Mouse (Mus musculus): ENCODE data around the gene Foxi1. TPM values are rescaled to one million over a fixed set of nuclear protein-coding genes. Genes with fewer than 3 reads are reported as not detected.

The Foxi1 gene
- total and polyA plus RNA-seq, 3 experiments = not detected

DNA sequence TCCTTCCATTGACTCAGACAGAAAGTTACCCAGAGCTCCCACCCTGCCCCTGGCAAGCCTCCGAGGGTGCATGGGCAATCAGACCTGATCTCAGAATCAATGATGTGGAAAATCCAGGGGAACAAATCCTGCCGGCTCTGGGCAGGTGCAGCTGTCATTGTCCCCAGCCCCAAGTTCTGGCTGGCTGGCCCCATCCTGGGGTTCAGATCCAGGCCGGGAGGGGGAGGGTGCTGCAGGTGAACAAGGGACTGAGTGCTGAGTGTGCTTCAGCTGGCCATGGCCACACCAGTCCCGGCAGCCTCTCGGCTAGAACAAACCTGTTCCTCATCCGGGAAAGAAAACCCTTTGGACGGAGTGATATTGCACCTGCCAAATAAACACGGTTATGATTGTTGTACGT, 49.0 kb downstream of the Foxi1 start:
- TF ChIP-seq ZMIZ1 (IDR thresholded peaks at IDR 0.05; ENCODE audit: low read depth, low read length) (no peak), MEF2A (IDR thresholded peaks at IDR 0.05; ENCODE audit: extremely low read depth, insufficient replicate concordance, low read depth, low read length, poor library complexity, severe bottlenecking) (no peak), POLR2A (IDR thresholded peaks at IDR 0.05; ENCODE audit: control insufficient read depth in 1 of 2, insufficient read depth in 1 of 2, low read depth in 1 of 2, low read length in 2 of 2, poor library complexity in 1 of 2) (no peak), GABPA (IDR thresholded peaks at IDR 0.05; ENCODE audit: low read depth, low read length) (no peak), JUND (IDR thresholded peaks at IDR 0.05; ENCODE audit: low read depth, low read length) (no peak), NRF1 (IDR thresholded peaks at IDR 0.05; ENCODE audit: insufficient read depth, low read depth, low read length, poor library complexity, severe bottlenecking) (no peak), KAT2A (conservative IDR thresholded peaks at IDR 0.05; ENCODE audit: low read depth, low read length) (no peak), SMC3 (IDR thresholded peaks at IDR 0.05; ENCODE audit: low read depth, low read length) (no peak), ZKSCAN1 (IDR thresholded peaks at IDR 0.05; ENCODE audit: low read depth, low read length) (no peak), ETS1 (IDR thresholded peaks at IDR 0.05; ENCODE audit: low read depth, low read length) (no peak), ZNF384 (IDR thresholded peaks at IDR 0.05; ENCODE audit: low read depth, low read length) (no peak), USF1 (IDR thresholded peaks at IDR 0.05; ENCODE audit: low read depth, low read length) (no peak), MAFK (IDR thresholded peaks at IDR 0.05; ENCODE audit: borderline replicate concordance, low read depth, low read length) (no peak), BHLHE40 (IDR thresholded peaks at IDR 0.05; ENCODE audit: borderline replicate concordance, low read depth, low read length) (no peak), POLR2AphosphoS2 (IDR thresholded peaks at IDR 0.05; ENCODE audit: low read length) (no peak)
- H3K4me1 ChIP-seq (ENCODE audit: control insufficient read depth in 1 of 2, insufficient read depth in 2 of 2, low read length in 2 of 2) = no peaks in the 10 kb centered on the region
- H3K36me3 ChIP-seq (ENCODE audit: control insufficient read depth in 1 of 2, insufficient read depth in 2 of 2, low read length in 2 of 2) = no peaks in the 10 kb centered on the region
- no peak overlapping the region for H3K27ac ChIP-seq (ENCODE audit: control insufficient read depth, low read depth, low read length)
- H3K27me3 ChIP-seq (ENCODE audit: control insufficient read depth in 1 of 2, insufficient read depth in 2 of 2, low read length in 2 of 2) = peaks cover 33 to 45% of the 10 kb centered on the region in 2 experiments
- H3K79me2 ChIP-seq (ENCODE audit: control insufficient read depth, insufficient read depth, low read length, poor library complexity) = no peaks in the 10 kb centered on the region
- no peak overlapping the region for H3K9ac ChIP-seq (ENCODE audit: control insufficient read depth, low read depth, low read length, poor library complexity, severe bottlenecking)
- H3K4me3 ChIP-seq (ENCODE audit: control insufficient read depth in 1 of 2, insufficient read depth in 1 of 2, low read depth in 2 of 2, low read length in 2 of 2) = no peak overlapping the region
- no peaks in the 10 kb centered on the region for H3K9me3 ChIP-seq (replicated peaks; ENCODE audit: insufficient read depth, low read length)
- DNase-seq (ENCODE audit: low read depth, low spot score) = no peak

DNA sequence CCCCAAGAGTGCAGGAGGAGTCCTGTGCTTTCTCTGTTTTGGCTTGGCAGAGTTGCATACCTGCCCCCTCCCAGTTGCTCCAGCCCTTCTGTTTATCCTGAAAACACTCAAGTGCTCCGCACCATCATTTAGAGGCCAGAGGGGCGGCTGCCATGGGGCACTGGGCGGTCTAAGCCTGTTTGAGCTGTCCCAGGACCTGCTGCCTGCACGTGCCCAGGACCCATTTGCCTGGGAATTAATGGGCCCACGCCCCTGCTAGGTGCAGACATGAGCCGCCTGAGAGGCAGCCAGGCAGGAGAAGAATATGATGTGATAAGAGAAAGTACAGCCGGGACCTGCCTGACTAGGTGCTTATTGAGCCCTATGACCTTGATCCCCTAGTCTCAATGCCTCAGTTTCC, 52.7 kb downstream of the Foxi1 start:
- DNase-seq (ENCODE audit: low read depth, low spot score) = no peak
- TF ChIP-seq MYB (IDR thresholded peaks at IDR 0.05; ENCODE audit: low read depth, low read length) = no peak
- no peak for TF ChIP-seq USF2 (IDR thresholded peaks at IDR 0.05; ENCODE audit: borderline replicate concordance in 1 of 2, insufficient read depth in 1 of 2, low read depth in 1 of 2, low read length in 2 of 2)
- no peak for TF ChIP-seq ZMIZ1 (IDR thresholded peaks at IDR 0.05; ENCODE audit: low read depth, low read length)
- no peak for TF ChIP-seq SIN3A (IDR thresholded peaks at IDR 0.05; ENCODE audit: low read length)
- TF ChIP-seq ZNF384 (IDR thresholded peaks at IDR 0.05; ENCODE audit: low read depth, low read length) = no peak
- TF ChIP-seq RCOR1 (IDR thresholded peaks at IDR 0.05; ENCODE audit: low read depth, low read length) = no peak
- no peak for TF ChIP-seq MEF2A (IDR thresholded peaks at IDR 0.05; ENCODE audit: extremely low read depth, insufficient replicate concordance, low read depth, low read length, poor library complexity, severe bottlenecking)
- no peak for TF ChIP-seq MXI1 (IDR thresholded peaks at IDR 0.05; ENCODE audit: low read depth, low read length)
- TF ChIP-seq TCF12 (IDR thresholded peaks at IDR 0.05; ENCODE audit: low read depth, low read length) = no peak
- TF ChIP-seq ETS1 (IDR thresholded peaks at IDR 0.05; ENCODE audit: low read depth, low read length) = no peak
- TF ChIP-seq BHLHE40 (IDR thresholded peaks at IDR 0.05; ENCODE audit: borderline replicate concordance, low read depth, low read length) = no peak
- no peak for TF ChIP-seq POLR2A (IDR thresholded peaks at IDR 0.05; ENCODE audit: control insufficient read depth in 1 of 2, insufficient read depth in 1 of 2, low read depth in 1 of 2, low read length in 2 of 2, poor library complexity in 1 of 2)
- no peak for TF ChIP-seq RAD21 (IDR thresholded peaks at IDR 0.05; ENCODE audit: low read depth, low read length)
- TF ChIP-seq NELFE (IDR thresholded peaks at IDR 0.05; ENCODE audit: low read depth, low read length) = no peak
- no peak for TF ChIP-seq GATA1 (IDR thresholded peaks at IDR 0.05; ENCODE audit: low read depth, low read length)
- no peak for TF ChIP-seq MAZ (IDR thresholded peaks at IDR 0.05; ENCODE audit: low read depth, low read length)
- no peak for TF ChIP-seq EP300 (IDR thresholded peaks at IDR 0.05; ENCODE audit: low read depth in 1 of 2, low read length in 2 of 2)
- no peak for TF ChIP-seq MAFK (IDR thresholded peaks at IDR 0.05; ENCODE audit: borderline replicate concordance, low read depth, low read length)
- no peak overlapping the region for H3K4me3 ChIP-seq (ENCODE audit: control insufficient read depth in 1 of 2, insufficient read depth in 1 of 2, low read depth in 2 of 2, low read length in 2 of 2)
- H3K4me1 ChIP-seq (ENCODE audit: control insufficient read depth in 1 of 2, insufficient read depth in 2 of 2, low read length in 2 of 2) = no peaks in the 10 kb centered on the region
- H3K36me3 ChIP-seq (ENCODE audit: control insufficient read depth in 1 of 2, insufficient read depth in 2 of 2, low read length in 2 of 2) = no peaks in the 10 kb centered on the region
- no peak overlapping the region for H3K9ac ChIP-seq (ENCODE audit: control insufficient read depth, low read depth, low read length, poor library complexity, severe bottlenecking)
- peaks cover 27 to 38% of the 10 kb centered on the region in 2 experiments for H3K27me3 ChIP-seq (ENCODE audit: control insufficient read depth in 1 of 2, insufficient read depth in 2 of 2, low read length in 2 of 2)
- no peak overlapping the region for H3K27ac ChIP-seq (ENCODE audit: control insufficient read depth, low read depth, low read length)
- H3K9me3 ChIP-seq (replicated peaks; ENCODE audit: insufficient read depth, low read length) = no peaks in the 10 kb centered on the region
- H3K79me2 ChIP-seq (ENCODE audit: control insufficient read depth, insufficient read depth, low read length, poor library complexity) = no peaks in the 10 kb centered on the region
